Mouse (Mus musculus) intestine, postnatal 0 days (tissue): Measurements from ENCODE around the gene Mapkap1. TPM values are rescaled to one million over a fixed set of nuclear protein-coding genes. Genes with fewer than 3 reads are reported as not detected.

Experiments
- ATAC-seq: fragments of 200-750 bp; cut with Nextera tagmentation; 2 replicates; pipeline ENCODE4 v1.8.0; 2017; ENCODE audit warnings: mild to moderate bottlenecking, moderate TSS enrichment, moderate library complexity
- H3K27ac ChIP-seq: fragments of 300-500 bp; sonication (generic); 2 replicates; pipeline ENCODE4 v1.5.1; 2014; ENCODE audit warnings: mild to moderate bottlenecking, low read depth, low read length, moderate library complexity
- H3K27me3 ChIP-seq: fragments of 300-500 bp; sonication (generic); replicated peaks from 2 replicates; pipeline ENCODE4 v1.6.1; 2014; ENCODE audit warnings: low read length, mixed read lengths; ENCODE audit not compliant: control insufficient read depth, insufficient read depth
- H3K36me3 ChIP-seq: fragments of 300-500 bp; sonication (generic); 2 replicates; pipeline ENCODE4 v1.6.1; 2014; ENCODE audit warnings: mild to moderate bottlenecking, moderate library complexity; ENCODE audit not compliant: control insufficient read depth, insufficient read depth
- H3K4me1 ChIP-seq: fragments of 300-500 bp; sonication (generic); replicated peaks from 2 replicates; pipeline ENCODE4 v1.6.1; 2014; ENCODE audit warnings: antibody characterized with exemption, low read length, mixed read lengths; ENCODE audit not compliant: control insufficient read depth, insufficient read depth
- H3K4me2 ChIP-seq: fragments of 300-500 bp; sonication (generic); replicated peaks from 2 replicates; pipeline ENCODE4 v1.6.1; 2014; ENCODE audit warnings: low read depth, mild to moderate bottlenecking, moderate library complexity
- H3K4me3 ChIP-seq: fragments of 300-500 bp; sonication (generic); 2 replicates; pipeline ENCODE4 v1.5.1; 2014; ENCODE audit warnings: low read depth, low read length
- H3K9ac ChIP-seq: fragments of 300-500 bp; sonication (generic); 2 replicates; pipeline ENCODE4 v1.6.1; 2014; ENCODE audit warnings: mild to moderate bottlenecking, low read depth, low read length
- H3K9me3 ChIP-seq: fragments of 300-500 bp; sonication (generic); 2 replicates; pipeline ENCODE4 v1.6.1; 2016; ENCODE audit warnings: mixed run types; ENCODE audit not compliant: control insufficient read depth
- CTCF ChIP-seq: sonication (generic); IDR thresholded peaks from 2 replicates; pipeline ENCODE4 v1.5.1; 2016; ENCODE audit warnings: low read depth, mild to moderate bottlenecking, control low read depth, antibody characterized with exemption, moderate library complexity
- WGBS: fragments of 180-500 bp; shearing (Covaris S2); extraction: QIAGEN DNeasy Blood & Tissue Kit; methylation state at CpG from one replicate; pipeline ENCODE4 v1.1.7; 2014; 5-methylcytosine and 5-hydroxymethylcytosine counted together
- polyA plus RNA-seq: library from polyadenylated mRNA; unstranded; fragments of >200 nt; fragmentation: Nextera tagmentation; extraction: Ambion mirVana; gene quantifications from 2 replicates; pipeline ENCODE4 v1.2.1, GENCODE M21; 2015

Mapkap1 gene
- polyA plus RNA-seq, 1 experiment from 2014 or later = 73.0 TPM

- Histone ChIP-seq H3K27ac (no peak overlapping the region), H3K4me2 (no peak overlapping the region), H3K9me3 (no peaks in the 10 kb centered on the region), H3K27me3 (no peaks in the 10 kb centered on the region), H3K4me1 (no peaks in the 10 kb centered on the region), H3K36me3 (no peaks in the 10 kb centered on the region; the same call in 1 of the 2 replicates), H3K9ac (no peak overlapping the region), H3K4me3 (no peak overlapping the region)
- TF ChIP-seq CTCF = no peak
- 76% methylated on average over 5 of the region's 5 CpGs for WGBS
- ATAC-seq = no peak
Measured at GRCm38 (mm10) chr2:34569131-34569530, 162.6 kb downstream of the Mapkap1 start.

GRCm38 (mm10) chr2:34570378-34570777, 163.8 kb downstream of the Mapkap1 start:
- no peaks in the 10 kb centered on the region for H3K27me3 ChIP-seq
- no peak overlapping the region for H3K9ac ChIP-seq
- WGBS = 58% methylated on average over 6 of the region's 6 CpGs
- no peak for ATAC-seq
- no peak overlapping the region for H3K4me3 ChIP-seq
- H3K4me2 ChIP-seq = no peak overlapping the region
- no peaks in the 10 kb centered on the region for H3K4me1 ChIP-seq
- no peaks in the 10 kb centered on the region for H3K9me3 ChIP-seq
- no peak overlapping the region for H3K27ac ChIP-seq
- TF ChIP-seq CTCF = no peak
- no peaks in the 10 kb centered on the region; the same call in 1 of the 2 replicates for H3K36me3 ChIP-seq

- Histone ChIP-seq H3K4me2 (no peak overlapping the region), H3K27ac (no peak overlapping the region), H3K9ac (no peak overlapping the region), H3K9me3 (no peaks in the 10 kb centered on the region), H3K4me1 (no peaks in the 10 kb centered on the region), H3K36me3 (no peaks in the 10 kb centered on the region; the same call in 1 of the 2 replicates), H3K4me3 (no peak overlapping the region), H3K27me3 (no peaks in the 10 kb centered on the region)
- ATAC-seq = no peak
- 71% methylated on average over 1 of the region's 1 CpGs for WGBS
- no peak for TF ChIP-seq CTCF
Measured at GRCm38 (mm10) chr2:34571096-34571495, 164.5 kb downstream of the Mapkap1 start.

GRCm38 (mm10) chr2:34573073-34573472, 166.5 kb downstream of the Mapkap1 start:
- H3K4me1 ChIP-seq = no peaks in the 10 kb centered on the region
- ATAC-seq = no peak
- no peak for TF ChIP-seq CTCF
- H3K4me2 ChIP-seq = no peak overlapping the region
- 30% methylated on average over 4 of the region's 4 CpGs for WGBS
- no peaks in the 10 kb centered on the region; the same call in 1 of the 2 replicates for H3K36me3 ChIP-seq
- H3K27me3 ChIP-seq = no peaks in the 10 kb centered on the region
- no peak overlapping the region for H3K9ac ChIP-seq
- no peaks in the 10 kb centered on the region for H3K9me3 ChIP-seq
- no peak overlapping the region for H3K4me3 ChIP-seq
- H3K27ac ChIP-seq = no peak overlapping the region

- WGBS = 82% methylated on average over 8 of the region's 8 CpGs
- no peak for ATAC-seq
Measured at GRCm38 (mm10) chr2:34588546-34588945, 182.0 kb downstream of the Mapkap1 start.

GRCm38 (mm10) chr2:34591721-34592360, 185.3 kb downstream of the Mapkap1 start:
- TF ChIP-seq CTCF = no peak
- Histone ChIP-seq H3K4me1 (no peaks in the 10 kb centered on the region), H3K27me3 (no peaks in the 10 kb centered on the region), H3K9me3 (no peaks in the 10 kb centered on the region), H3K36me3 (peaks cover under 1% of the 10 kb centered on the region; the same call in 1 of the 2 replicates), H3K9ac (no peak overlapping the region), H3K4me2 (no peak overlapping the region), H3K27ac (peak overlapping the region; percentile 37; the same call in 1 of the 2 replicates), H3K4me3 (no peak overlapping the region)
- no peak for ATAC-seq
- 63% methylated on average over 16 of the region's 16 CpGs for WGBS

More at GRCm38 (mm10) chr2:34588546-34588945, 182.0 kb downstream of the Mapkap1 start:
- Histone ChIP-seq H3K9ac (no peak overlapping the region), H3K9me3 (no peaks in the 10 kb centered on the region), H3K4me1 (no peaks in the 10 kb centered on the region), H3K27me3 (no peaks in the 10 kb centered on the region), H3K36me3 (peaks cover 29% of the 10 kb centered on the region), H3K4me3 (no peak overlapping the region), H3K4me2 (no peak overlapping the region), H3K27ac (no peak overlapping the region)
- TF ChIP-seq CTCF = no peak
